Mouse (Mus musculus) spleen, adult 2 months (tissue): ENCODE measurements around the gene Fyb. TPM values are rescaled to one million over a fixed set of nuclear protein-coding genes. Genes with fewer than 3 reads are reported as not detected.

Experiments
- DNase-seq, 2 experiments: peaks; one replicate each; pipeline versions ENCODE4 v3.0.0 to v3.0.0-alpha.2; 2012 to 2021; ENCODE audit warnings: low spot score in 2 of 2, low read depth in 1 of 2
- H3K27ac ChIP-seq: fragments of 200-500 bp; 2 replicates; pipeline ENCODE4 v1.5.1; 2012; ENCODE audit warnings: low read length, inconsistent platforms; ENCODE audit not compliant: insufficient read depth
- H3K27me3 ChIP-seq: fragments of 200-500 bp; 2 replicates; pipeline ENCODE4 v1.6.1; 2012; ENCODE audit warnings: mild to moderate bottlenecking, moderate library complexity, low read length, inconsistent platforms; ENCODE audit not compliant: control insufficient read depth, insufficient read depth
- H3K36me3 ChIP-seq: fragments of 200-500 bp; 2 replicates; pipeline ENCODE4 v1.6.1; 2012; ENCODE audit warnings: mild to moderate bottlenecking, low read length, inconsistent platforms; ENCODE audit not compliant: control insufficient read depth, insufficient read depth
- H3K4me1 ChIP-seq: fragments of 200-500 bp; 2 replicates; pipeline ENCODE4 v1.6.1; 2011; ENCODE audit warnings: inconsistent platforms; ENCODE audit not compliant: control insufficient read depth, insufficient read depth, insufficient read length
- H3K4me3 ChIP-seq: fragments of 200-500 bp; 2 replicates; pipeline ENCODE4 v1.5.1; 2011; ENCODE audit warnings: mild to moderate bottlenecking, inconsistent platforms; ENCODE audit not compliant: insufficient read depth, insufficient read length; ENCODE audit errors: extremely low read depth
- CTCF ChIP-seq: fragments of 200-500 bp; IDR thresholded peaks from 2 replicates; pipeline ENCODE4 v1.5.1; 2011; ENCODE audit warnings: mild to moderate bottlenecking, inconsistent platforms; ENCODE audit not compliant: insufficient read depth, insufficient read length, insufficient replicate concordance; ENCODE audit errors: extremely low read depth
- POLR2A ChIP-seq: fragments of 200-500 bp; IDR thresholded peaks from 2 replicates; pipeline ENCODE4 v1.6.1; 2011; ENCODE audit warnings: low read depth, low read length, inconsistent platforms
- WGBS: fragments of 180-500 bp; shearing (Covaris S2); methylation state at CpG from one replicate; pipeline ENCODE4 v1.1.7; 2018; 5-methylcytosine and 5-hydroxymethylcytosine counted together
- polyA plus RNA-seq: library from polyadenylated mRNA; depleted of rRNA; stranded (reverse); fragments of >200 nt; gene quantifications from 2 replicates; pipeline ENCODE4 v1.2.3, GENCODE M21; 2012

Gene Fyb
- polyA plus RNA-seq, 1 experiment = 35.3 TPM

GRCm38 (mm10) chr15:6519417-6520255, 3.0 kb upstream of the Fyb start:
- Histone ChIP-seq H3K36me3 (no peaks in the 10 kb centered on the region), H3K4me3 (no peak overlapping the region), H3K27ac (0 out of 2 replicates have a peak overlapping the region, but pooled peaks have one; percentile 26), H3K27me3 (no peaks in the 10 kb centered on the region), H3K4me1 (peaks cover 2% of the 10 kb centered on the region)
- TF ChIP-seq POLR2A = no peak
- peak in 1 of 2 experiments; percentile 36 for DNase-seq
- 40% methylated on average over 19 of the region's 19 CpGs for WGBS

DNA sequence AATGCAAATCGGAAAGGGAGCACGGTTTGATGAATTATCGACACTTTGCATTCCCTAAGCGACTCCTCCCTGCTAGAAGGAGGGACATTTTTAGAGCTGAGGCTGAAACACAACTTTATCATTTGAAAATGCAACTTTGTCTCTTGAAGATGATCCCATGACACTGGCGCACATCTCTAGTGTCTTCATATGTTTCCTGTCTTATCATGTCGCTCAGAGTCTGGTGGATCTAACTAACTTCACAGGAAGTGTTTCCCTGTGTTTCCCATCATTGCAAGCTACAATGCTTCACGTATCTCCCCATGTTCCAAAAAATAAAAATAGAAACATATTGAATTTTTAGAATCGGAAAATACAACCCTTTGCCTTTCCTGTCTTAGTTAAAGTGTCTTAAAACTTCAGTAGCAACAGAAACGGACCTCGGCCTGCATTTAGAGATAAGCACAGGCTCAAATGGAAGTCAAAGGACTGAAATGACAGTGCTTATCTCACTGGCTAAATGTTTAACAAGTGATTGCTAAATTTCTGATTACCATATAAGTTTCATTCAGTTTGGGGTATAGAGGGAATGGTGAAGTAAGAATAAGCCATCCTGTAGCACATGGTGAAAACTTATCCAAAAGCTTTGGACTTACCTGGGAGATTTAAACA, 2.0 kb upstream of the Fyb start:
- H3K4me3 ChIP-seq = no peak overlapping the region
- H3K27ac ChIP-seq = no peak overlapping the region; the same call in 1 of the 2 replicates
- no peak for DNase-seq
- no peak for TF ChIP-seq CTCF
- no peak for TF ChIP-seq POLR2A
- no peaks in the 10 kb centered on the region for H3K27me3 ChIP-seq
- no peaks in the 10 kb centered on the region for H3K36me3 ChIP-seq
- WGBS = 41% methylated on average over 10 of the region's 10 CpGs
- H3K4me1 ChIP-seq = peaks cover 2% of the 10 kb centered on the region

GRCm38 (mm10) chr15:6524801-6525200, 2.1 kb downstream of the Fyb start:
- Histone ChIP-seq H3K27ac (peak overlapping the region; percentile 29), H3K36me3 (no peaks in the 10 kb centered on the region), H3K4me1 (peaks cover 2% of the 10 kb centered on the region), H3K27me3 (no peaks in the 10 kb centered on the region), H3K4me3 (no peak overlapping the region)
- 77% methylated on average over 2 of the region's 2 CpGs for WGBS
- no peak for TF ChIP-seq POLR2A
- DNase-seq = no peak

DNA sequence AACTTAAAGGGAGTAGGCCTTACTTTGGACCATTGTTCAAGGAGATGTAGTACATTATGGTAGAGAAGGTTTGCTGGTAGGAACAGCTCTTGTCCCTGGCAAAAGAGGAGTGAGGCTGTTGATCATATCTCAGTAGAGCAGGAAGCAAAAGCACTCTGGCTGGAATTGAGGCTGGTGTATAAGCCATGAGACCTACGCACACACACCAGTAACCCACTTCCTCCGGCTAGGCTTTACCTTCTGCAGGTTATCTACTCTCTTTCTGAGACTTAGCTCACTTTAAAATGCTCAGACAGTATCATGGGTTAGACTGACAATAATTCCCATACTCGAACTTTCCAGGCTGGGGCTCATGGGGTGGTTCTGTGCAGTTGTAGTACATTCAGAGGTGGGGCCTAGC, 2.7 kb downstream of the Fyb start:
- peaks cover 2% of the 10 kb centered on the region; the same call in 1 of the 2 replicates for H3K4me1 ChIP-seq
- H3K4me3 ChIP-seq = no peak overlapping the region
- WGBS = 33% methylated on average over 3 of the region's 3 CpGs
- no peaks in the 10 kb centered on the region for H3K27me3 ChIP-seq
- no peaks in the 10 kb centered on the region for H3K36me3 ChIP-seq
- TF ChIP-seq POLR2A (no peak), CTCF (no peak)
- peak overlapping the region; percentile 29; the same call in 1 of the 2 replicates for H3K27ac ChIP-seq
- DNase-seq = peak in 1 of 2 experiments; percentile 4

- no peak overlapping the region for H3K4me3 ChIP-seq
- no peaks in the 10 kb centered on the region for H3K4me1 ChIP-seq
- DNase-seq = no peak
- WGBS = 86% methylated on average over 3 of the region's 3 CpGs
- H3K27ac ChIP-seq = no peak overlapping the region
- TF ChIP-seq CTCF = no peak
- H3K27me3 ChIP-seq = no peaks in the 10 kb centered on the region
- no peaks in the 10 kb centered on the region for H3K36me3 ChIP-seq
Observed at GRCm38 (mm10) chr15:6533858-6534343, 11.2 kb downstream of the Fyb start.

DNA sequence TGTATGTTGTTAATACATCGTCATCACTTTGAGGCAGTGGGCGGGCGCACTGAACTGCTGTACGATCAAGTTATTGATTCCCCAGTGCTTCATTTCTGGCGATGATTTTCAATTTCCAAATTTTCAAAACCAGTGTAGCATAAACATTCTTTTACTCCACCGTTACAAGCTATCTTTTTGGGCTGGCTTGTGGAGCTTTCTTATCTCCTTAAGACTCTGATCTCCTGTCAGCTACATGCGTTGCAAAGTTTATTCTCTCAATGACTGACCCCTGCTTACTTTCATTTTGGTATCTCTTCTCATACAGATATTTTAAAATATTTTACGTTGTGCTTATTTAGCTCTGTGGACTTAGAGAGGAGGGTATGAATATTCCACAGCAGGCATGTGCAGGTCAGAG, 11.9 kb downstream of the Fyb start:
- H3K27ac ChIP-seq = no peak overlapping the region
- no peaks in the 10 kb centered on the region for H3K4me1 ChIP-seq
- H3K36me3 ChIP-seq = no peaks in the 10 kb centered on the region
- 85% methylated on average over 8 of the region's 8 CpGs for WGBS
- no peaks in the 10 kb centered on the region for H3K27me3 ChIP-seq
- DNase-seq = no peak
- no peak for TF ChIP-seq POLR2A
- TF ChIP-seq CTCF = no peak
- no peak overlapping the region for H3K4me3 ChIP-seq
